Mouse (Mus musculus): ENCODE measurements around the gene Frrs1l.

Gene Frrs1l

GRCm38 (mm10) chr4:56965586-56966179, 24.5 kb downstream of the Frrs1l start:
- peak; percentile 62 to 66 for DNase-seq (ENCODE audit: low spot score in 2 of 2)

- DNase-seq (ENCODE audit: low spot score in 2 of 2): no peak
Measured at GRCm38 (mm10) chr4:56963687-56964086, 26.5 kb downstream of the Frrs1l start.

DNA sequence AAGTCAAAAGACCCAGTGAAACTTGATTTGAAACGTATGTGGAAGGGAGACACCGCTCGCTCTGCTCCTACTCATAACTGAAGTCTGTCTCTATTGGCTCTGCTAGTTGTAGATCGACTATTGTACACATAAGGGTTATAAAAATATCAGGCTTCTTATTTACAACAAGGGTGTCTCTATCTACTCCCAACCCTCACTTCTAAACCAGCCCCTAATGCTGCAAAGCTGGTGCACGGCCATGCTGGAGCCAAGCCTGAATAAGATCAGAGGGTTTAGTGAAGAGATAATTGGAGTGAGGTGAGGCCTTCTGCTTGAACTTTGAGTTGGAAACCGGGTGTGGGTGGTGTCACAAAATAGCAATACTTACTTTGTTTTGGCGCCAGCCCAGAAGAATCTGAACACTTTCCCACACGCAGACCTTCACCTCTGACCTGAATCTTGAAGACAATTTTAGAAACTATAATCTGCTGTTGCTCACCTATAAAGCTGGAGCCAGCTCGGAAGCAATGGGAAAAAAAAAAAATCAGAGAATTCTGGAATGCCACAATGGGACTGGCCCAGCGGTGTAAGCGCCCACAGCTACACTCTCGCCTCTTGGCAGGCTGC, 28.8 kb downstream of the Frrs1l start:
- DNase-seq (ENCODE audit: low spot score in 2 of 2): no peak

DNA sequence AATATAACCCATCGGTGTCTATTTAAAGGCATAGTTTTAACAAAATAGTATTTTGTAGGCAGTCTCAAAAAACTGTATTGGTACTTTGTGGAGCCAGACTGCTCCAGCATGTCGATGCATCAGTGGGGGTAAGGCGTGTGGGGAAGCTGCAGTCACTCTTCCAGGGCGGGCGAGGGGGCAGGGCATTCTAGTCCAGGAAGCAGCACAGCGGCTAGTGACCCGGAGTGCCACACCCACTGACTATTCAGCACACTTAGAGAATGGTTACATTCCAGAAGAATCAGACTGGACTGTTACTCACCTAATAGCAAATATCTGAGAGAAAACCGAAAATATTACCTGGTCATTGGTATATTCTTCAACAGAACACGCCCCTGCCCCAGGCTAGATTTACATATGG, 32.7 kb downstream of the Frrs1l start:
- no peak for DNase-seq (ENCODE audit: low spot score in 2 of 2)

DNA sequence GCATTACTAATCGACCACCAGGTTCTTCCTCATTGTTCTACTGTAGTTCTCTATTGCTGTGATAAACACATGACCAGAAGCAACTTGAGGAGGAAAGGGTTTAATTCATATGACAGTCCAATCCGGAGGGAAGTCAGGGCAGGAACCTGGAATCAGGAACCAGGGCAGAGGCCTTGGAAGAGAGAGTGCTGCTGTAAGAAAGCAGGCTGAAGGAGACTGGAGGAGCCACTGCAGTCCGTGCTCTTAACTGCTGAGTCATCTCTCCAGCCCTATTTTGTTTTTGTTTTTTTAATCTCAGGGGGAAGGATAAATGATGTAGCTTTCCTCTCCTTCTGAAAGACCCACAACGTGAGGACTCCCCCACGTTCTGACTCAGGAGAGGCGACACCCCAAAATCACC, 37.0 kb downstream of the Frrs1l start:
- DNase-seq (ENCODE audit: low spot score in 2 of 2): no peak

DNA sequence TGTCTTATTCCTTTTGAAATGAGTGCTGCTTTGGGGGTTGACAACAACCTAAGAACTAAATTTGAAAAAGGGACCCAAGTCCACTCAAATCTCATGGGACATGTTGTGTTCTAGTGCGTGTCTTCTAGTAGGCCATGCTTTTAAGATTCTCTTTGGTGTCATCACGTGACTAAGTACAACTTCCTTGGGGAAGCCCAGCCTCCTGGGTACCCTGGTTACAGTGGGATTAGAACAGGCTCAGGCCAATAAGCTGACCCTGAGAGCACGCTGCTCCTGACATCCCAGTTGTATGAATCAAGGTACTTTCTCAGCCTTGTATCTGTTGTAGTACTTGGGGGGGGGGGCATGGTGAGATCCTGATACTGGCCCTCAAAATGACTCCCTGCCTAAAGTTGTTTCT, 38.5 kb downstream of the Frrs1l start:
- no peak for DNase-seq (ENCODE audit: low spot score in 2 of 2)

GRCm38 (mm10) chr4:56949494-56949893, 40.7 kb downstream of the Frrs1l start:
- DNase-seq (ENCODE audit: low spot score in 2 of 2): no peak

DNA sequence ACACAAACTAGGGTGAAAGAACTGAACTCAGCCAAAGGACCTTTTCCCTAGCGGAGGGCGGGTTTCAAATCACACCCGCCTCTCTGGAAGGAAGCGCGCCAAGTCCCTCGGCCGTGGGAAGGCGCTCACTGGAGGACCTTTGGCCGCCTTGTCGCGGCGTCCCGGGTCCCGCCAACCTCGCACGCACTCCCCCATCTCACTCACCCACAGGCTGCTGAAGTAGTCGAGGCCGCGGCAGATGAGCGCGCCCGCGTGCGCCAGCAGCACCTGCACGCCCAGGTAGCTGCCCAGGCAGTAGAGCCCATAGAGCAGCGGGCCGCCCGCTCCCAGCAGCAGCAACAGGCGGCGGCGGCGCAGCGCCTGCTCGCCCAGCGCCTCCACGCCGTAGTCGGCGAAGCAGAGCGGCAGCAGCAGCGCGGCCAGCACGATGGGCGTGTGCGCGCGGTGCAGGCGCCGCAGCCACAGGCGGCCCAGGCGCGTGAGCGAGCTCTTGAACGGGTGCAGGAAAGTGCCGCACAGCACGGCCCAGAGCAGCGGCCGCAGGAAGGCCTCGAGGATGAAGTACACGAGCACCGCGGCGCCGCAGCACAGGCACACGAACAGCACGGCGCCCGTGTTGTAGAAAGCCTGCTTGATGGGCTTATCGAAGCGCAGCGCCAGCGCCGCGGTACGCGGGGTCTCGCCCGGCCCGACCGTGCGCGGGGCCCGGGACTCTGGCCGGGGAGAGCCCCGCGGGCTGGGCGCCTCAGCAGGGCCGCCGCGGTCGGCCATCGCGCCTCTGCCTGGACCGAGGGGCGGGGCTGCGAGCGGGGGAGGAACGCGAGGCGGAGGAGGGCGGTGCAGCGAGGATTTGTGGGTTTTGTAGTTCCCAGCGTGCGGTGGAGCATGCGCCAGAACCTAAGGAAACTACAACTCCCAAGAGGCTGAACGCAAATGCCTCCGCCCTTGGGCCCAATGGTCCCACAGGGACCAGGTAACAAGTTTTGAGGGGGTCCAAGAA, 43.2 kb downstream of the Frrs1l start, which contains the start of gene Tmem245:
TSS of gene Tmem245 (minus strand) at position 797 of the 1,000 bp plus-strand sequence.
- peak; percentile 95 to 96 for DNase-seq (ENCODE audit: low spot score in 2 of 2)

DNA sequence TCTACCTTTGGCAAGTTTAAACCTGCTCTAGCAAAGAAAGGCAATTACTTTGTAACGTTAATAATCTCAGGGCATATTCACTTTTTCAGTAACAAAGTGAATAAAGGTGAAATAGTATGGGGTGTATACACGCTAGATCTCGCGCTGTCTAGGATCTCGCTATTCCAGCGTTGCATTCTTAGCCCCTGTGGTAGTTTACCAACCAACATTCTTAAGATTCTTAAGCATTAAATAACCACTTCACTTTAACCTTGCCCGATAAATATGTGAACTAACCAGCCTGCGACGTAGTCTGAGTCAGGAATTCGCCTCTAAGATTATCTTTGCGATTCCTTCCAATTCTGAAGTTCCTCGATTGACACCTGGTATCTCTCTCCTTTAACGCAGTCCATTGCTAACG, 44.0 kb downstream of the Frrs1l start:
- no peak for DNase-seq (ENCODE audit: low spot score in 2 of 2)

DNA sequence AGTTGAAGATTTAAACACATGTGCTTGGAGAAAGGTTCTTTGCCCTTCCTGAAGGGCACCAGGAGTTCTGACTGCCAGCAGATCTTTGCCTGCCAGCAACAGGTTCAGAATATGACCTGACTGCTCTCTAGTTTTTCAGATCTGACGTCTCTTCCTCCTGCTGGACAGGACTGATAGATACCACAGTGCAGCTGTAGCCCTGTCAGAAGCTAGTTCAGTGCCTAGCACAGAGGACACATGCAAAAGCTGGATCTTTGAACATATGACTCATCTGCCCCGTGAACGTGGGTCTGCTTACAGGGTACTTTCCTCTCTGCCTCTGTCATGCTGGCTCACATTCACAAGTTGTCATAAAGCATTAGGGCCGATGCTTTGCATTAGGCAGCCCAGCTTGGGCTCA, 45.9 kb downstream of the Frrs1l start:
- no peak for DNase-seq (ENCODE audit: low spot score in 2 of 2)

DNA sequence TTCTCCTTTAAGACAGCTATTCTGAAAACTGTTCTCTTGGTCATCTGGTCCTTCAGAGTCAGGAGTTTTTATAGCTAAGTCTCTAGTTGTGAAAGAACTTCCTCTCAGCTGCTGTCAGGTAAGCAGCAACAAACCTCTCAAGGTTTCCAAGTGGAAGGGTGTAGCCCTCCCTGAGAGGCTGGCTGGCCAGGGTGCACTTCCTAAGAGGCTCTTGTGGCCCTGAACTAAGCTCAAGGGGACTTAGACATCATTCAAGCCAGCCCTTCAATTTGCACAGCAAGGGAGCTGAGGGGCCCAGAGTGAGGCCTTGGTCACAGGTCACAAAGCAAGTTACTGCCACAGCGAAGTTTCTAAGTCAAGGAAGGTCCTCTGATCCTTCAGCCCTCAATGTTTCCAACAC, 46.9 kb downstream of the Frrs1l start:
- DNase-seq (ENCODE audit: low spot score in 2 of 2): no peak

GRCm38 (mm10) chr4:56942567-56942966, 47.6 kb downstream of the Frrs1l start:
- no peak for DNase-seq (ENCODE audit: low spot score in 2 of 2)

DNA sequence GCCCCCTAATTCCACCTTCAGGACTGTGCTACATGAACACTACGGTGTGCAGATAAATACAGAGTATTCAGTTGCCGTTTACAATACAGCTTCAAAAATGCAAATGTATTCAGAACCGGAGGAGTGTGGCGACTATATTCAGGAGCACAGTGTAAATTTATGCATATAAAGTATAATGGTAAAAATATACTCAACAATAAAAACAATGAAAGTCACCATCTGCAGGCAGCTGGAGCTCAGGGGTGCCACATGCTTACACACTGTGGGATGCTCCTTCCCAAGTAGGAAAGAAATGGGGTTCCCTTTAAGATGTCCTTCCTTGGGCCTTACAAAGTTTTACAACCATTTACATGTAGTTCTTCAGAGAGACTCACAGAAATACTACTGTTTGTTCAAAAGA, 48.7 kb downstream of the Frrs1l start:
- DNase-seq (ENCODE audit: low spot score in 2 of 2): no peak

GRCm38 (mm10) chr4:56937136-56937535, 53.1 kb downstream of the Frrs1l start:
- DNase-seq (ENCODE audit: low spot score in 2 of 2): no peak

DNA sequence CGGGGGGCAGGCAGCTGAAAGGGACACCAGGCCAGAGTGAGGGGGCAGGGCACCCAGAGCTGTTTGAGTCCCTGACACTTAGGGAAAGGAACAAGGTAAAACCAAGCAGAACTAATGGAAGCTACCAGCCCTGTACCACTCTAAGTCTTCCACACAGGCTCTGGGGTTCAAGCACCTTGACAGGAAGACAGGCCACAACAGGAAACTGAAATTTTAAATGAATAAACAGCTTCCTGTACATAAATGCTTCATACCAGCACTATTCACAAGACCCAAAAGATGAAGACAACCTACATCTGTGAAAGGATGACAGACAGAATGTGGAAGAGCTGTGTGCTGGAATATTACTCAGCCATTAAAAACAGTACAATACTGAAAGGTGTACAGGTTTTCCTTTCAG, 54.9 kb downstream of the Frrs1l start:
- DNase-seq (ENCODE audit: low spot score in 2 of 2): no peak

DNA sequence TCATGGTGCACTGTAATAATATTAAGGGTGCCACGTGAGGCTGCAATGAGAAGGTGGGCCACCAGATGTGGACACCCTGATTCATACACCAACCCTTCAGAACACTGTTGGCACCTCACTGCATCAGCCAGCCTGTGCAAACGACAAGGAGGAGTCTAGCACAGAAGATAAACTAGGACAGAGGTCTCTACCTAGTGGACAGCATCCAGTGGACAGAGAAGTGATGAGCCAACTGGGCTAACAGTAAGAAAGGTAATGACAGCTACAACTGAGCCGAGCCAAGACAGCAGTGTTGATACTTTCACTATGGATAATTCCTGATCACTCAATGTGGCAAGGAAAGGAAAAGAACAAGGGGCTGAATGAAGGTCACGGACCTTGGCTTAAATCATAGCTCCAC, 57.0 kb downstream of the Frrs1l start:
- DNase-seq (ENCODE audit: low spot score in 2 of 2): no peak

- DNase-seq (ENCODE audit: low spot score in 2 of 2): no peak
Measured at GRCm38 (mm10) chr4:56932096-56932495, 58.1 kb downstream of the Frrs1l start.

GRCm38 (mm10) chr4:56930312-56930711, 59.9 kb downstream of the Frrs1l start:
- no peak for DNase-seq (ENCODE audit: low spot score in 2 of 2)

GRCm38 (mm10) chr4:56926971-56927370, 63.2 kb downstream of the Frrs1l start:
- DNase-seq (ENCODE audit: low spot score in 2 of 2): no peak

DNA sequence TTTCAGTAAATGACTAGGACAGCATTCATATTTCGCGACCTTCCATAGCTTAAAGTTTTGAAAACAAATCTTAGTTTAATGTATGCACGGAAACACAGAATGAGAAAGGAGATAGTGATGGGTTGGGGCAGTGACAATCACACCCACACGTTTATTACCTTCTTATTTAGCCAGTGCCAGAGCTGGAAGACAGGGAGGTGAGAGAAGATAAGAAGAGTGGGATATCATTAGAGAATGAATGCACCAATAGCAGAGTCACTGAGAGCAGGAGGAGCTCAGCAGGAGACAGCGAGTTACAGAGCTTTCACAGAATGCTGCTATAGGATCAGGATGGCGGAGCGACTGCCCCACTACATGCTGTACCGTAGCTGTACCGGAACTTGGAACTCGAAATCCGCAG, 68.0 kb downstream of the Frrs1l start:
- DNase-seq (ENCODE audit: low spot score in 2 of 2): no peak

GRCm38 (mm10) chr4:56915732-56916325, 74.4 kb downstream of the Frrs1l start:
- no peak for DNase-seq (ENCODE audit: low spot score in 2 of 2)

- DNase-seq (ENCODE audit: low spot score in 2 of 2): no peak
Measured at GRCm38 (mm10) chr4:56914761-56915160, 75.4 kb downstream of the Frrs1l start.
